Comparison of ENCODE assay signal across 14 mouse cellular contexts in genomic region chr19:15908016-15908415, GRCm38 (mm10). TPM values are rescaled to one million over a fixed set of nuclear protein-coding genes. Genes with fewer than 3 reads are reported as not detected.
A peak's percentile ranks its signal among the peaks of the same experiment; 100 is the strongest.
DNase-seq lines count a peak whose midpoint lies in the region; ATAC-seq and TF ChIP-seq lines count a peak whose summit lies in the region.
"Had no signal": no experiment of that assay in that cellular context is flagged by ENCODE, and none has a peak within 500 bp of the region (broad histone marks: within the 10 kb centered on the region; RNA-seq: fewer than 3 reads in every experiment).

No protein-coding gene starts in this region.

- H3K9ac ChIP-seq in kidney, embryonic 14.5 days (ENCODE audit: low read depth, low read length) = no peak overlapping the region
- no peak overlapping the region for H3K9ac ChIP-seq in midbrain, embryonic 14.5 days (replicated peaks; ENCODE audit: low read length)
- H3K9ac ChIP-seq: embryonic facial prominence, embryonic 13.5 days; forebrain, embryonic 12.5 days; hindbrain, embryonic 13.5 days had no signal

- no peaks in the 10 kb centered on the region for H3K27me3 ChIP-seq in kidney, adult 2 months (replicated peaks; ENCODE audit: control insufficient read depth, insufficient read depth, low read length)
- no peaks in the 10 kb centered on the region for H3K27me3 ChIP-seq in kidney, embryonic 14.5 days (ENCODE audit: control insufficient read depth, insufficient read depth, low read length)
- no peaks in the 10 kb centered on the region for H3K27me3 ChIP-seq in midbrain, embryonic 14.5 days (ENCODE audit: control insufficient read depth, insufficient read depth, low read length)
- H3K27me3 ChIP-seq: embryonic facial prominence, embryonic 13.5 days; forebrain, embryonic 12.5 days; hindbrain, embryonic 13.5 days had no signal

- no peak overlapping the region for H3K4me2 ChIP-seq in kidney, embryonic 14.5 days (replicated peaks; ENCODE audit: low read depth, low read length)
- no peak overlapping the region for H3K4me2 ChIP-seq in midbrain, embryonic 14.5 days (ENCODE audit: low read length)
- H3K4me2 ChIP-seq: embryonic facial prominence, embryonic 13.5 days; forebrain, embryonic 12.5 days; hindbrain, embryonic 13.5 days had no signal

- no peak for ATAC-seq in kidney, embryonic 14.5 days (ENCODE audit: low FRiP score, low TSS enrichment)
- ATAC-seq in midbrain, embryonic 14.5 days (ENCODE audit: low FRiP score, low TSS enrichment) = no peak
- ATAC-seq: forebrain, embryonic 16.5 days; hindbrain, postnatal 0 days had no signal

- DNase-seq in heart, adult 11 months = peak; percentile 76
- no peak for DNase-seq in heart, postnatal 14 days
- DNase-seq in kidney, adult 2 months = peak; percentile 62
- DNase-seq in adipocyte (ENCODE audit: low spot score) = peak; percentile 45
- peak; percentile 15 for DNase-seq in kidney, postnatal 14 days
- DNase-seq in midbrain, embryonic 14.5 days = no peak
- DNase-seq: adrenal gland, adult 8-10 months; gastrocnemius, postnatal 14 days had no signal

- H3K9me3 ChIP-seq in kidney, embryonic 14.5 days (ENCODE audit: control insufficient read depth, low read length) = no peaks in the 10 kb centered on the region
- H3K9me3 ChIP-seq in midbrain, embryonic 14.5 days (ENCODE audit: control insufficient read depth, low read length) = no peaks in the 10 kb centered on the region
- H3K9me3 ChIP-seq: embryonic facial prominence, embryonic 13.5 days; forebrain, embryonic 12.5 days; hindbrain, embryonic 13.5 days had no signal

- TF ChIP-seq CTCF in kidney, adult 2 months (conservative IDR thresholded peaks at IDR 0.05; ENCODE audit: insufficient read depth, insufficient read length, low read depth, low read length) = no peak

- no peak for TF ChIP-seq POLR2A in kidney, adult 2 months (IDR thresholded peaks at IDR 0.05; ENCODE audit: low read depth, low read length)

- H3K36me3 ChIP-seq in kidney, adult 2 months (ENCODE audit: control insufficient read depth, insufficient read depth, low read length) = no peaks in the 10 kb centered on the region
- peaks cover 55% of the 10 kb centered on the region for H3K36me3 ChIP-seq in kidney, embryonic 14.5 days (ENCODE audit: control insufficient read depth, insufficient read depth, low read length)
- H3K36me3 ChIP-seq in midbrain, embryonic 14.5 days (ENCODE audit: control insufficient read depth, insufficient read depth, low read length) = peaks cover 40% of the 10 kb centered on the region

- no peak overlapping the region for H3K27ac ChIP-seq in kidney, adult 2 months (ENCODE audit: insufficient read depth, low read depth, low read length)
- H3K27ac ChIP-seq in kidney, embryonic 14.5 days (ENCODE audit: low read depth, low read length) = no peak overlapping the region
- H3K27ac ChIP-seq in midbrain, embryonic 14.5 days (replicated peaks; ENCODE audit: low read depth, low read length) = no peak overlapping the region
- H3K27ac ChIP-seq: embryonic facial prominence, embryonic 13.5 days; forebrain, embryonic 12.5 days; hindbrain, embryonic 13.5 days; hindbrain, postnatal 0 days had no signal

- H3K4me1 ChIP-seq in kidney, adult 2 months (ENCODE audit: control insufficient read depth, insufficient read depth, low read length) = peaks cover 13% of the 10 kb centered on the region
- no peaks in the 10 kb centered on the region for H3K4me1 ChIP-seq in kidney, embryonic 14.5 days (ENCODE audit: control insufficient read depth, insufficient read depth, low read length)
- 0 out of 2 replicates have a peak, but pooled peaks cover 6% of the 10 kb centered on the region for H3K4me1 ChIP-seq in midbrain, embryonic 14.5 days (ENCODE audit: control insufficient read depth, insufficient read depth, low read length)

- 71% methylated on average over 5 of the region's 5 CpGs for WGBS in kidney, adult 2 months
- WGBS in kidney, embryonic 14.5 days = 79% methylated on average over 5 of the region's 5 CpGs
- WGBS in midbrain, embryonic 14.5 days = 97% methylated on average over 5 of the region's 5 CpGs

- no peak overlapping the region for H3K4me3 ChIP-seq in kidney, adult 2 months (ENCODE audit: insufficient read depth, low read depth, low read length)
- no peak overlapping the region for H3K4me3 ChIP-seq in kidney, embryonic 14.5 days (ENCODE audit: low read length)
- H3K4me3 ChIP-seq in midbrain, embryonic 14.5 days (replicated peaks; ENCODE audit: low read depth, low read length) = no peak overlapping the region
- H3K4me3 ChIP-seq: embryonic facial prominence, embryonic 13.5 days; forebrain, embryonic 12.5 days; hindbrain, embryonic 13.5 days had no signal

- intact Hi-C loops in heart, postnatal 14 days (cut with DNase I) = no loop called here

RNA-seq across cellular contexts. Expression of gene Psat1, which starts 39.1 kb away (rescaled TPM):
- 1 to 10 TPM; 4.8 to 6.3 TPM for total RNA-seq in heart, postnatal 14 days (2021)
- polyA plus RNA-seq in kidney, adult 2 months (2012; rRNA removed) = 21.0 and 28.5 TPM in 2 replicates
- polyA plus RNA-seq in kidney, embryonic 14.5 days (2014; fragmentation: Nextera tagmentation; extraction: Ambion mirVana) = 88.6 and 116 TPM in 2 replicates
- 104 and 137 TPM in 2 replicates for polyA plus RNA-seq in midbrain, embryonic 14.5 days (2014; fragmentation: Nextera tagmentation; extraction: Ambion mirVana)

Comparison
In these comparisons a context has a peak if more than half of its experiments do, and no peak if none do; other contexts are left out.
1. DNase-seq: peak in heart, adult 11 months (single experiment), kidney, adult 2 months (single experiment), adipocyte (single experiment) and kidney, postnatal 14 days (single experiment); none in heart, postnatal 14 days (0 of 2) and midbrain, embryonic 14.5 days (single experiment).